Mouse (Mus musculus): Measurements from ENCODE around the gene Irgq. TPM values are rescaled to one million over a fixed set of nuclear protein-coding genes. Genes with fewer than 3 reads are reported as not detected.

Irgq gene
- polyA plus RNA-seq (2014; fragmentation: Illumina TruSeq; extraction: RNeasy Lipid Tissue Mini Kit (QIAGEN cat#74804); ENCODE audit: low read depth, low replicate concordance) = 1.2 TPM

GRCm38 (mm10) chr7:24530062-24530931 lies at the start of gene Irgq:
TSS of gene Irgq (plus strand) at chr7:24530689.

DNA sequence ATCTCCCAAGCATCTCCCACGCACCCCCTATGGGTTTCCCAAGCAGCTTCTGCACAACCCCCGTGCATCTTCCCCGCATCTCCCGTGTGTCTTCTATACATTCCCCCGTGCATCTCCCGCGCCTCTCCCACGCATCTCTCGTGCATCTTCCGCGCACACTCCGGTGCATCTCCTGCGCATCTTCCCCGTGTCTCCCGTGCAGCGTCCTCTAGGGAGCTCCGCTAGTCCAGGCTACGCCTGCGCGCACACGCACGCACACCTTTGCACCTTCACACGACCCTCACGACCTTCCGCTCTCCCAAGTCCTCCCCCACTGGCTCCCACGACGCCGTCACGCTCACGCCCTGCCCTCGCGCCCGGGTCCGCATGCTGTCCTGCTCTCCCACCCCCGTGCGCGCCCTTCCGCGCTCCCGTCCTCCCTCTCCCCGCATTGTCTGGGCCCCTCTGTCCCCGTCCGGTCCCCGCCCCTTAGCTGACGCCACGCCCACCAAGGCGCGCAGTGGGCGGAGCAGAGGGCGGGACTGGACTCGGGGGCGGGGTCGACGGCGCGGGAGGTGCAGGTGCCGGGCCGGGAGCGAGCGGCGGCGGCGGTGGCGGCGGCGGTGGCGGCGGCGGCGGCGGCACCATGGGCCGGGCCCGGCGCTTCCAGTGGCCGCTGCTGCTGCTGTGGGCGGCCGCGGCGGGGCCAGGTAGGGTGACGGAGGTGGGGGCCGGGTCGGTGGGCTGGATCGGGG lies 48.8 kb upstream of the Irgq start, which contains the start of gene Cadm4:
Cadm4 (plus strand) TSS at position 550 of the 734 bp plus-strand sequence.

DNA sequence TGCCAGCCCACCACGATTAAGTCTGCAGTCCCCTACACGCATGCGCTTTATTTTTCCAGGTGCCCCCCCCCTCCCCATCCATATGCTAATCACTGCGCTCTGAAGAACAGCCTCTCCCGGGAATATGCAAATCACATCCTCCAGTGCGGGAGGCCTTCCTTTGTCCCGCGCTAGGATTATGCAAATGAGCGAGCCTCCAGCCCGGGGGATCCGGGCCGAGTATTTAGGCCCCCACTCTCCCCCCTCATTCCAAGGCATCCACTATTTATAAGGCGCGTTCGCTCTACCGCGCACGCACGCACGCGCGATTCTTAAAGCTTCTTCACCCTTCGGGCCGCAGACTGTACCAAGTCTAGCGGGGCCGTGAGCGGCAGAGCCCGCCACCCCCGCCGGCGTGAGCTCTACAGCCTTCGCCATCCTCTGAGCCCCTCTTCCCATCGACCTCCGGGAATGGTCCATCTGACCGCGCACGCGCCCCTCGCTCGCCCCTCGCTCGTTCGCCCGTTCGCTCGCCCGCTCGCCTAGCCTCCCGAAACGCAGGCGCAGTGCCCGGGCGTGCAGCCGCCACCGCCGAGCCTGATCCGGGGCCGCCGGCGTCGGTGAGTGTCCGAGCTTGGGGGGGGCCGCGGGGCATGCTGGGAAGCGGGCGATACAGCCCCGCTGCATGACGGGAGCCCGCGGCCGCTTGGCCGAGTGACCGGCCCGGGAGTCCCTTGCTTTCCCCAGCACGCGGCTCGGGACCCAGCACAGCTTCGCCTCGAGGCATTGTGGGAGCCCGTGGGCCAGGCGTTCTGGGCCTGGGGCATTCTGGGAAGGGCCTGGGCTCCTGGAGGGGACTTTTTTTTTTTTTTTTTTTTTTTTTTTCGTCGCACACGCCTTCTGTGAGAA lies 23.4 kb upstream of the Irgq start, which contains the start of gene Zfp428:
Zfp428 (plus strand) TSS at position 169 of the 888 bp plus-strand sequence.

DNA sequence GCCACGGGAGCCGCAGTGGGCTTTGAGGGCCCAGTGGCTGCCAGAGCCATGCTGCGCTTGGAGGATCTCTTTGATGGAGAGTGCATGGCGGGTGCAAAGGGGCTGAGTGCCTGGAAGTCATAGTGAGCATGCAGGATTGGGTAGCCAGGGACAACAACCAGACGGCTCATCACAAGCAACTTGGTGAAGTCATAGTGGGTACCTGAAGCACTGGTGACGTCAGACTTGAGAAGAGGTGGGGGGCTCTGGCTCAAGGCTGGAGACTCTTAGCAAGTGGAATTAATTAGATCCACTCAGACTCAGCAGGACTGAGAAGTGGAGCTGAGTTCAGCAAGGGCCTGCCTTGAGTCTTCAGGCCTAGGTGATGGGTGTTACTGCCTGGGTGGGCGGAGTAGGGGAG lies 18.1 kb upstream of the Irgq start, which contains the start of gene AC161166.1:
AC161166.1 (minus strand) TSS at position 101 of the 400 bp plus-strand sequence.

GRCm38 (mm10) chr7:24546068-24546614 lies 15.7 kb downstream of the Irgq start, which contains the start of the genes Pinlyp and Xrcc1:
TSS of gene Pinlyp (minus strand) at chr7:24546118.
TSS of gene Xrcc1 (plus strand) at chr7:24546289.

GRCm38 (mm10) chr7:24587330-24588105 lies 57.0 kb downstream of the Irgq start, which contains the start of the genes Ethe1 and Zfp575:
TSS of gene Ethe1 (plus strand) at chr7:24587543.
TSS of gene Zfp575 (minus strand) at chr7:24587641.

Other genes with a start within 250 kb of the Irgq start
- gene Zfp61, start 229.5 kb upstream of the Irgq start, polyA plus RNA-seq (2014; fragmentation: Illumina TruSeq; extraction: RNeasy Lipid Tissue Mini Kit (QIAGEN cat#74804); ENCODE audit: low read depth, low replicate concordance) = 8.8 TPM
- 3.2 TPM for gene Zfp94, start 214.0 kb upstream of the Irgq start, polyA plus RNA-seq (2014; fragmentation: Illumina TruSeq; extraction: RNeasy Lipid Tissue Mini Kit (QIAGEN cat#74804); ENCODE audit: low read depth, low replicate concordance)
- gene Tescl, start 196.8 kb upstream of the Irgq start, polyA plus RNA-seq (2014; fragmentation: Illumina TruSeq; extraction: RNeasy Lipid Tissue Mini Kit (QIAGEN cat#74804); ENCODE audit: low read depth, low replicate concordance) = 0.36 TPM
- gene Lypd5, start 181.5 kb upstream of the Irgq start, polyA plus RNA-seq (2014; fragmentation: Illumina TruSeq; extraction: RNeasy Lipid Tissue Mini Kit (QIAGEN cat#74804); ENCODE audit: low read depth, low replicate concordance) = 0.41 TPM
- gene Kcnn4, start 160.4 kb upstream of the Irgq start, polyA plus RNA-seq (2014; fragmentation: Illumina TruSeq; extraction: RNeasy Lipid Tissue Mini Kit (QIAGEN cat#74804); ENCODE audit: low read depth, low replicate concordance) = not detected
- 6.5 TPM for gene Smg9, start 131.1 kb upstream of the Irgq start, polyA plus RNA-seq (2014; fragmentation: Illumina TruSeq; extraction: RNeasy Lipid Tissue Mini Kit (QIAGEN cat#74804); ENCODE audit: low read depth, low replicate concordance)
- gene Irgc1, start 78.4 kb upstream of the Irgq start, polyA plus RNA-seq (2014; fragmentation: Illumina TruSeq; extraction: RNeasy Lipid Tissue Mini Kit (QIAGEN cat#74804); ENCODE audit: low read depth, low replicate concordance) = 1.1 TPM
- gene Plaur, start 68.2 kb upstream of the Irgq start, polyA plus RNA-seq (2014; fragmentation: Illumina TruSeq; extraction: RNeasy Lipid Tissue Mini Kit (QIAGEN cat#74804); ENCODE audit: low read depth, low replicate concordance) = not detected
- gene Cadm4, start 48.7 kb upstream of the Irgq start, polyA plus RNA-seq (2014; fragmentation: Illumina TruSeq; extraction: RNeasy Lipid Tissue Mini Kit (QIAGEN cat#74804); ENCODE audit: low read depth, low replicate concordance) = not detected
- gene Zfp428, start 23.7 kb upstream of the Irgq start, polyA plus RNA-seq (2014; fragmentation: Illumina TruSeq; extraction: RNeasy Lipid Tissue Mini Kit (QIAGEN cat#74804); ENCODE audit: low read depth, low replicate concordance) = 0.60 TPM
- gene AC161166.1, start 18.2 kb upstream of the Irgq start, polyA plus RNA-seq (2014; fragmentation: Illumina TruSeq; extraction: RNeasy Lipid Tissue Mini Kit (QIAGEN cat#74804); ENCODE audit: low read depth, low replicate concordance) = 9.5 TPM
- not detected for gene Pinlyp, start 15.4 kb downstream of the Irgq start, polyA plus RNA-seq (2014; fragmentation: Illumina TruSeq; extraction: RNeasy Lipid Tissue Mini Kit (QIAGEN cat#74804); ENCODE audit: low read depth, low replicate concordance)
- gene Xrcc1, start 15.6 kb downstream of the Irgq start, polyA plus RNA-seq (2014; fragmentation: Illumina TruSeq; extraction: RNeasy Lipid Tissue Mini Kit (QIAGEN cat#74804); ENCODE audit: low read depth, low replicate concordance) = 2.1 TPM
- not detected for gene Ethe1, start 56.9 kb downstream of the Irgq start, polyA plus RNA-seq (2014; fragmentation: Illumina TruSeq; extraction: RNeasy Lipid Tissue Mini Kit (QIAGEN cat#74804); ENCODE audit: low read depth, low replicate concordance)
- not detected for gene Zfp575, start 57.0 kb downstream of the Irgq start, polyA plus RNA-seq (2014; fragmentation: Illumina TruSeq; extraction: RNeasy Lipid Tissue Mini Kit (QIAGEN cat#74804); ENCODE audit: low read depth, low replicate concordance)
- gene Phldb3, start 80.1 kb downstream of the Irgq start, polyA plus RNA-seq (2014; fragmentation: Illumina TruSeq; extraction: RNeasy Lipid Tissue Mini Kit (QIAGEN cat#74804); ENCODE audit: low read depth, low replicate concordance) = not detected
- not detected for gene Lypd3, start 105.9 kb downstream of the Irgq start, polyA plus RNA-seq (2014; fragmentation: Illumina TruSeq; extraction: RNeasy Lipid Tissue Mini Kit (QIAGEN cat#74804); ENCODE audit: low read depth, low replicate concordance)
- 85.9 TPM for gene Tex101, start 146.0 kb downstream of the Irgq start, polyA plus RNA-seq (2014; fragmentation: Illumina TruSeq; extraction: RNeasy Lipid Tissue Mini Kit (QIAGEN cat#74804); ENCODE audit: low read depth, low replicate concordance)
- gene BC049730, start 178.6 kb downstream of the Irgq start, polyA plus RNA-seq (2014; fragmentation: Illumina TruSeq; extraction: RNeasy Lipid Tissue Mini Kit (QIAGEN cat#74804); ENCODE audit: low read depth, low replicate concordance) = 132 TPM
- 106 TPM for gene Gm4763, start 196.2 kb downstream of the Irgq start, polyA plus RNA-seq (2014; fragmentation: Illumina TruSeq; extraction: RNeasy Lipid Tissue Mini Kit (QIAGEN cat#74804); ENCODE audit: low read depth, low replicate concordance)
- gene Cd177, start 229.6 kb downstream of the Irgq start, polyA plus RNA-seq (2014; fragmentation: Illumina TruSeq; extraction: RNeasy Lipid Tissue Mini Kit (QIAGEN cat#74804); ENCODE audit: low read depth, low replicate concordance) = not detected
- gene Ceacam10, start 246.5 kb downstream of the Irgq start, polyA plus RNA-seq (2014; fragmentation: Illumina TruSeq; extraction: RNeasy Lipid Tissue Mini Kit (QIAGEN cat#74804); ENCODE audit: low read depth, low replicate concordance) = 3.1 TPM

Data from testis, adult 10 weeks (tissue).